Mouse (Mus musculus): ENCODE results near the gene Tacstd2. TPM values are rescaled to one million over a fixed set of nuclear protein-coding genes. Genes with fewer than 3 reads are reported as not detected.

Tacstd2 gene
- polyA plus RNA-seq (2015; fragmentation: Nextera tagmentation; extraction: Ambion mirVana) = 6.1 TPM in 1 of 2 replicates, not detected in the other

DNA sequence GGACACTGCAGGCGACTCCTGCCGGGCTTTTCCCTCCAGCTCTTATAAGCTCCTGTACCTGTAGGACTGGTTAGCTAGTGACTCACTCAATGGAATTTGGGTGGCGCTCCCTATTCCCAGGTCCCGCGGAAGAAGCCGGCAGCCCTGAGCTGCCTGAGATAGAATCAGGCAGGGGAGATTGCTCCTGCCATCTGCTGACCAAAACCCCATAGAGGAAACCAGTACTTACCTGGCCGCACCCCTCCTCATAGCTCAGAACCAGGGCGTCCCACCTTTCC, at the start of gene Tacstd2:
Tacstd2 (minus strand) TSS at position 20 of the 278 bp plus-strand sequence.

GRCm38 (mm10) chr6:67491755-67492154, 43.8 kb downstream of the Tacstd2 start, which contains the start of gene Il23r:
Gene Il23r (minus strand): TSS chr6:67491855.

Other genes starting within 250 kb of the Tacstd2 start
- gene Il12rb2, start 159.6 kb downstream of the Tacstd2 start, polyA plus RNA-seq (2015; fragmentation: Nextera tagmentation; extraction: Ambion mirVana) = 0.05 TPM in 1 of 2 replicates, not detected in the other
- gene Il23r, start 43.9 kb downstream of the Tacstd2 start, polyA plus RNA-seq (2015; fragmentation: Nextera tagmentation; extraction: Ambion mirVana) = 0.08 TPM in 1 of 2 replicates, not detected in the other

Data from skeletal muscle tissue, postnatal 0 days (tissue).